Mouse (Mus musculus) forebrain, embryonic 14.5 days (tissue): Measurements from ENCODE around the gene Flg. TPM values are rescaled to one million over a fixed set of nuclear protein-coding genes. Genes with fewer than 3 reads are reported as not detected.

Experiments
- ATAC-seq: fragments of 200-750 bp; cut with Nextera tagmentation; 2 replicates; pipeline ENCODE4 v1.8.0; 2017; ENCODE audit warnings: mild to moderate bottlenecking, moderate library complexity
- DNase-seq: peaks from one replicate; pipeline ENCODE4 v3.0.0-alpha.2; 2015; ENCODE audit warnings: low spot score
- H3K27ac ChIP-seq: fragments of 300-500 bp; sonication (generic); 2 replicates; pipeline ENCODE4 v1.5.1; 2014; ENCODE audit warnings: low read depth, mild to moderate bottlenecking, control low read depth, low read length, moderate library complexity
- H3K27me3 ChIP-seq: fragments of 300-500 bp; sonication (generic); replicated peaks from 2 replicates; pipeline ENCODE4 v1.6.1; 2014; ENCODE audit warnings: low read length, control low read depth, mixed read lengths; ENCODE audit not compliant: control insufficient read depth, insufficient read depth
- H3K36me3 ChIP-seq: fragments of 300-500 bp; sonication (generic); 2 replicates; pipeline ENCODE4 v1.6.1; 2014; ENCODE audit warnings: low read length, control low read depth; ENCODE audit not compliant: control insufficient read depth, insufficient read depth
- H3K4me1 ChIP-seq: fragments of 300-500 bp; sonication (generic); 2 replicates; pipeline ENCODE4 v1.6.1; 2014; ENCODE audit warnings: antibody characterized with exemption, low read length, control low read depth; ENCODE audit not compliant: control insufficient read depth, insufficient read depth
- H3K4me2 ChIP-seq: fragments of 300-500 bp; sonication (generic); 2 replicates; pipeline ENCODE4 v1.6.1; 2014; ENCODE audit warnings: mild to moderate bottlenecking, control low read depth, low read length
- H3K4me3 ChIP-seq: fragments of 300-500 bp; sonication (generic); 2 replicates; pipeline ENCODE4 v1.5.1; 2014; ENCODE audit warnings: low read depth, low read length, control low read depth
- H3K9ac ChIP-seq: fragments of 300-500 bp; sonication (generic); 2 replicates; pipeline ENCODE4 v1.6.1; 2014; ENCODE audit warnings: mild to moderate bottlenecking, low read length, control low read depth, moderate library complexity
- H3K9me3 ChIP-seq: fragments of 300-500 bp; sonication (generic); replicated peaks from 2 replicates; pipeline ENCODE4 v1.6.1; 2016; ENCODE audit warnings: low read length, control low read depth, mixed read lengths; ENCODE audit not compliant: control insufficient read depth
- WGBS: fragments of 180-500 bp; shearing (Covaris S2); extraction: QIAGEN DNeasy Blood & Tissue Kit; methylation state at CpG from one replicate; pipeline ENCODE4 v1.1.7; 2014; 5-methylcytosine and 5-hydroxymethylcytosine counted together
- polyA plus RNA-seq: library from polyadenylated mRNA; unstranded; fragments of >200 nt; fragmentation: Nextera tagmentation; extraction: Ambion mirVana; gene quantifications from 2 replicates; pipeline ENCODE4 v1.2.1, GENCODE M21; 2014

Gene Flg
- polyA plus RNA-seq: not detected in 2 replicates

DNA sequence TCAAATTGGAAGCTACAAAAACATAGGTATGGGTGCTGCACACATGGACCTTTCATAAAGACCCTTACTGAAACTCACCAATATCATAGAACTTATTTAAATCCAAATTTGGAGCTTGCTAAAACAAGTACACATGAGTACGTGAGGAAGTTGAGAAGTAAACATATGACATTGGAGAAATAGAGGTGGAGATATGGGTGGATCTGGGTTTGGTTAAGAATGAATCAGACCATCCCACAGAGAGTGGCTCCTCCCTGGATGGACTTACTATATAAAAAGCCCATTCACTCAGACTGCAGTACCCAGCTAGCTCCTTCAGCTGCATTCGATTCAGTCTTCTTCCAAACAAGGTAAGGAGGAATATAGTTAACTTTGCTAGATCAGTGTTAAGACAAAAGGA, at the start of gene Flg:
Flg (plus strand) TSS at position 301 of the 400 bp plus-strand sequence.
- no peak within 1 kb of the TSS for H3K4me2 ChIP-seq
- no peaks in the 10 kb centered on the region for H3K9me3 ChIP-seq
- no peaks in the 10 kb centered on the region for H3K27me3 ChIP-seq
- ATAC-seq: no peak
- no peak within 1 kb of the TSS for H3K4me3 ChIP-seq
- H3K36me3 ChIP-seq: no peaks in the 10 kb centered on the region
- DNase-seq: no peak
- H3K27ac ChIP-seq: no peak within 1 kb of the TSS
- 87% methylated on average over 2 of the region's 2 CpGs for WGBS
- no peak within 1 kb of the TSS for H3K9ac ChIP-seq
- no peaks in the 10 kb centered on the region for H3K4me1 ChIP-seq

- ATAC-seq (no peak), DNase-seq (no peak)
- 77% methylated on average over 2 of the region's 2 CpGs for WGBS
- Histone ChIP-seq H3K4me1 (no peaks in the 10 kb centered on the region), H3K9me3 (no peaks in the 10 kb centered on the region), H3K36me3 (no peaks in the 10 kb centered on the region), H3K4me2 (no peak overlapping the region), H3K27ac (no peak overlapping the region), H3K9ac (no peak overlapping the region), H3K27me3 (no peaks in the 10 kb centered on the region), H3K4me3 (no peak overlapping the region)
These were observed 24.2 kb downstream of the Flg start for GRCm38 (mm10) chr3:93297542-93297941.

GRCm38 (mm10) chr3:93299832-93300231, 26.5 kb downstream of the Flg start:
- Histone ChIP-seq H3K4me2 (no peak overlapping the region), H3K9me3 (no peaks in the 10 kb centered on the region), H3K36me3 (no peaks in the 10 kb centered on the region), H3K4me3 (no peak overlapping the region), H3K27me3 (no peaks in the 10 kb centered on the region), H3K9ac (no peak overlapping the region), H3K27ac (no peak overlapping the region), H3K4me1 (no peaks in the 10 kb centered on the region)
- WGBS: 87% methylated on average over 6 of the region's 6 CpGs
- DNase-seq (no peak), ATAC-seq (no peak)

DNA sequence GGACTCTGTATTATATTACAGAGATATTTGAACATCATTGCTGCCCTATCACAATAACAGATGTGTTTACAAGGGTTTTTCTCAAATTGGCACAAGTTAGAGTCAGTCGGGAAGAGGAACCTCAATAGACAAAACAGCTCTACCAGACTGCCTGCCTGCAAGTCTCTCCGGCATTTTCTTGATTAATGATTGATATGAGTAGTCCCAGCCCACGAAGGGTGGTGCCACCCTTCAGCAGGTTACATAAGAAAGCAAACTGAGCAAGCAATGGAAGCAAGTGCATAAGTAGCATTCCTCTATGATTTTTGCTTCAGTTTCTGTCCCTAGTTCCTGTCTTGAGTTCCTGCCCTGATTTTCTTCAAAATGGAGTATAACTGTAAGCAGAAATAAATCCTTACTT, 28.6 kb downstream of the Flg start:
- ATAC-seq: no peak
- H3K9me3 ChIP-seq: no peaks in the 10 kb centered on the region
- WGBS: 76% methylated on average over 3 of the region's 3 CpGs

GRCm38 (mm10) chr3:93306142-93306541, 32.8 kb downstream of the Flg start:
- WGBS: 81% methylated on average over 2 of the region's 2 CpGs
- Histone ChIP-seq H3K4me1 (no peaks in the 10 kb centered on the region), H3K27ac (no peak overlapping the region), H3K9ac (no peak overlapping the region), H3K36me3 (no peaks in the 10 kb centered on the region), H3K4me2 (no peak overlapping the region), H3K4me3 (no peak overlapping the region), H3K27me3 (no peaks in the 10 kb centered on the region), H3K9me3 (no peaks in the 10 kb centered on the region)
- ATAC-seq (no peak), DNase-seq (no peak)

More for the DNA sequence above, 28.6 kb downstream of the Flg start:
- Histone ChIP-seq H3K4me3 (no peak overlapping the region), H3K27me3 (no peaks in the 10 kb centered on the region), H3K4me2 (no peak overlapping the region), H3K4me1 (no peaks in the 10 kb centered on the region), H3K9ac (no peak overlapping the region), H3K36me3 (no peaks in the 10 kb centered on the region), H3K27ac (no peak overlapping the region)
- no peak for DNase-seq

DNA sequence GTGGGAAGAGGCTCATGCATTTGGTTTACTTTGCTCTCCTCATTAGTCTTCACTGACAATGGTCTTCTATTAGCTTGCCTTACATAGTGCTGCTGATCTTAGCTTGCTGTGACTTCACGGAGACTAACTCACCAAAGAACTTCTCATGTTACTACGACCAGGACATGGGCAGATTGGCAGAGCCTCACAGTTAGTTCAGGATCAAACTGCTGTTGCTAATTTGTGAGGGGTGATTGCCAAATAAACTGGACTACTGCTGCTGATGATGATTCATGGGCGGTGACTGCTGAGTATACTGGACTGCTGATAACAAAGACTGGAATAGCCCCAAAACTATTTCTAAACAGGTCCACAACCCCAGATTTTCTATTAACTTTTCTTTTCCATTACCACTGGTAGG, 38.0 kb downstream of the Flg start:
- DNase-seq: no peak
- H3K9ac ChIP-seq: no peak overlapping the region
- H3K9me3 ChIP-seq: no peaks in the 10 kb centered on the region
- no peak overlapping the region for H3K27ac ChIP-seq
- H3K4me3 ChIP-seq: no peak overlapping the region
- 77% methylated on average over 3 of the region's 3 CpGs for WGBS
- no peaks in the 10 kb centered on the region for H3K4me1 ChIP-seq
- no peaks in the 10 kb centered on the region for H3K27me3 ChIP-seq
- no peak for ATAC-seq
- no peaks in the 10 kb centered on the region for H3K36me3 ChIP-seq
- H3K4me2 ChIP-seq: no peak overlapping the region

DNA sequence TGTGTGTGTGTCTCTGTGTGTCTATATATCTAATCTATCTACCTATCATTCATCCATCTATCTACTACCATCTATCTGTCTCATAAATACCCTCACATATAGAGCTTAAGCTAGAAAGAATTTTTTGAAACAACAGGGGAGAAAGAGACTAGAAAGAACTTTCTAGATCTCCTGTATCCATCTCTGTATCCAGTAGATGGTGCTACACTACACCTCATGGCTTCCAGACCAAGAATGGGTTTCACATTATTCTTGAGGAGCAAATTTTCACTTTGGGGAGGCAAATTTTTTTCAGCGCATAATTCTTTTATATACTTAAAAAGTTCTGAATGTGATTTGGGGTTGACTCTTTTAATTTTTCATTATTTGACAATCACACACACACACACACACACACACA, 41.1 kb downstream of the Flg start:
- Histone ChIP-seq H3K27ac (no peak overlapping the region), H3K4me2 (no peak overlapping the region), H3K27me3 (no peaks in the 10 kb centered on the region), H3K4me3 (no peak overlapping the region), H3K4me1 (no peaks in the 10 kb centered on the region), H3K9ac (no peak overlapping the region), H3K9me3 (no peaks in the 10 kb centered on the region), H3K36me3 (no peaks in the 10 kb centered on the region)
- ATAC-seq (no peak), DNase-seq (no peak)
- 94% methylated on average over 1 of the region's 1 CpGs for WGBS

GRCm38 (mm10) chr3:93319449-93319848, 46.1 kb downstream of the Flg start, which contains the start of gene Hrnr:
TSS of gene Hrnr (plus strand) at chr3:93319749.
- no peak within 1 kb of the TSS for H3K4me3 ChIP-seq
- no peak within 1 kb of the TSS for H3K4me2 ChIP-seq
- H3K4me1 ChIP-seq: no peaks in the 10 kb centered on the region
- no peak within 1 kb of the TSS for H3K9ac ChIP-seq
- no peak within 1 kb of the TSS for H3K27ac ChIP-seq
- no peak for DNase-seq
- H3K36me3 ChIP-seq: no peaks in the 10 kb centered on the region
- no peaks in the 10 kb centered on the region for H3K27me3 ChIP-seq
- ATAC-seq: no peak
- H3K9me3 ChIP-seq: no peaks in the 10 kb centered on the region
- 82% methylated on average over 2 of the region's 2 CpGs for WGBS

- no peak for ATAC-seq
- Histone ChIP-seq H3K36me3 (no peaks in the 10 kb centered on the region), H3K27ac (no peak overlapping the region), H3K4me1 (no peaks in the 10 kb centered on the region), H3K27me3 (no peaks in the 10 kb centered on the region), H3K9me3 (no peaks in the 10 kb centered on the region), H3K4me3 (no peak overlapping the region), H3K4me2 (no peak overlapping the region), H3K9ac (no peak overlapping the region)
- peak; percentile 2 for DNase-seq
These were observed 64.4 kb downstream of the Flg start for GRCm38 (mm10) chr3:93337749-93338148.
